Mouse (Mus musculus) erythroblast, adult 5-6 weeks (primary cell): ENCODE measurements around the gene Prkar1b. TPM values are rescaled to one million over a fixed set of nuclear protein-coding genes. Genes with fewer than 3 reads are reported as not detected.

ENCODE experiments used
- ATAC-seq: replicated peaks from 2 replicates; pipeline ENCODE4 v1.8.0; 2016; ENCODE audit warnings: moderate number of reproducible peaks, mild to moderate bottlenecking, moderate TSS enrichment, inconsistent platforms; ENCODE audit not compliant: poor library complexity, low FRiP score, severe bottlenecking
- total RNA-seq, 2 experiments: library from RNA; stranded (forward) in 1 of 2; stranded (reverse) in 1 of 2; fragments of 150-400 nt in 1 of 2; fragments of 200-764, 138-1000 nt in 1 of 2; gene quantifications; 2 replicates each; pipeline versions ENCODE4 v1.2.3 to v1.2.4; 2015 to 2017; ENCODE audit warnings: low replicate concordance in 2 of 2

The Prkar1b gene
- total RNA-seq, 2 experiments from 2014 or later: not detected

- no peak for ATAC-seq
These were observed 74.0 kb downstream of the Prkar1b start for GRCm38 (mm10) chr5:139075791-139076190.

DNA sequence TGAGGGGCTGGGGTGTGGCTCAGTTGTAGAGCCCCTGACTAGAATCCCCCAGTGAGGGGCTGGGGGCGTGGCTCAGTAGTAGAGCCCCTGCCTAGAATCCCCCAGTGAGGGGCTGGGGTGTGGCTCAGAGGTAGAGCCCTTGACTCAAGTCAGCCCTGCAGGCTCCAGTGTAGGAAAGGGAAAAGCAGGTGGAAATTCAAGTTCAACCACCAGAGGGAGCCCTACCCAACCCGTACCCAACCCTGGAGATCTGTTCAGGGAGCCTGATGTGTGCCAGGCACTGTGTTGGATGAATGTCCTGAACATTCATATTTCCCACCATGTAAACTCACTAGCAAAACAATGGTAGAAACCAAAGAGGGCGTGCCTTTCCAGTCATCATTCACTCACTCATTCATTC lies 74.7 kb downstream of the Prkar1b start:
- ATAC-seq: peak; percentile 73

DNA sequence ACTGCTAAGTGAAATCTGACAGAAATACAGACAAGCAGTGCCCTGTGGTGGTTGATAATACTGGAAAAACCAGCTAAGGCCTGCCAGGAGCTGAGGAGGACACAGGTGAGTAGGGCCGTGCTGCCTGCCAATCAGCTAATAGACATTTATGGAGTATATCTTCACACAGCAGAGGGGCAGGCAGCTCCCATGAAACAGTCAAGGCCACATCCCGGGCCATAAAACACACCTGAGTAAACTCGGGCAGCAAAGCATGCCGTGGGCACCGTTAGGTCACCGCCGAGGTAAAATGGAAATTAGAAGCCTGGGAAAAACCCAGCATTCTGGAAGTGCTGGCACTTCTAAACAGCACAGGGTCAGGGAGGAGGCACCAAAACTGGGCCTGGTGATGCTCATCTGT lies 75.8 kb downstream of the Prkar1b start:
- ATAC-seq: no peak

GRCm38 (mm10) chr5:139072866-139073265 lies 76.9 kb downstream of the Prkar1b start:
- no peak for ATAC-seq

- ATAC-seq: no peak
These were observed 82.8 kb downstream of the Prkar1b start for GRCm38 (mm10) chr5:139066861-139067614.

DNA sequence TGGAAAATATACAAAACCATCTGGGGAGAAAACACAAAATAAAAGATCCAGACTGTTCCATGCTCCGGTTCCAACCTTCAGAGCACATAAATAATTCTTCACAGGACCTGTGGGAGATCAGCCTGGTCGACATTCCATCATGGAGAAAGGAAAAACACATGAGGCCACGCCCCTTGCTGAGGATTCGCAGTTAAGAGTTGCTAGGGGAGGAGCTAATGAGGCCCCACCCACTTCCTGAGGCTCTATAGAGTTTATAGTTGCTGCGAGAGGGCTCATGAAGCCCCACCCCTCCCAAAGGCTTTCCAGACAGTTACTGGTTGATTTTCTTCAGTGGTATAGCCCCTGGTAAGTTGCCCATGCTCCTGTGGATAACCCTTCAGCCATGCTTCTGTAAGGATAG lies 85.2 kb downstream of the Prkar1b start:
- ATAC-seq: no peak

DNA sequence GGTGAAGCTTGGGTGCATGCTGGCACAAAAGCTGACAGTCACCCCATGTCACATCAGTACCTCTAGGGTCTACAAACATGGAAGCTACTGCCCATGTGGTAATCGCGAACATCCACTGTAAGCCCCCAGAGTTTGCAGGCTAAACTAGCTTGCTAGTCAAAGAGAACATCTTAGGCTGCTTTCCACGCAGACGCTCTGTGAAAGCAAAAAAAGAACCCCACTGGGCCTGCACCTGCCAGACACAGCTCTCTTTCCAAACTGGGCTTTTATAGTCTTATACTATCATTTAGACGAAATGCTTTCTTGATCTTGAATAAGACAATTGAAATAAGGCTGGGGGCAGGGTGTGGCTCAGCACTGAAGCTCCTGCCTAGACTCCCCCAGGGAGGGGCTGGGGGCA lies 88.1 kb downstream of the Prkar1b start:
- no peak for ATAC-seq

DNA sequence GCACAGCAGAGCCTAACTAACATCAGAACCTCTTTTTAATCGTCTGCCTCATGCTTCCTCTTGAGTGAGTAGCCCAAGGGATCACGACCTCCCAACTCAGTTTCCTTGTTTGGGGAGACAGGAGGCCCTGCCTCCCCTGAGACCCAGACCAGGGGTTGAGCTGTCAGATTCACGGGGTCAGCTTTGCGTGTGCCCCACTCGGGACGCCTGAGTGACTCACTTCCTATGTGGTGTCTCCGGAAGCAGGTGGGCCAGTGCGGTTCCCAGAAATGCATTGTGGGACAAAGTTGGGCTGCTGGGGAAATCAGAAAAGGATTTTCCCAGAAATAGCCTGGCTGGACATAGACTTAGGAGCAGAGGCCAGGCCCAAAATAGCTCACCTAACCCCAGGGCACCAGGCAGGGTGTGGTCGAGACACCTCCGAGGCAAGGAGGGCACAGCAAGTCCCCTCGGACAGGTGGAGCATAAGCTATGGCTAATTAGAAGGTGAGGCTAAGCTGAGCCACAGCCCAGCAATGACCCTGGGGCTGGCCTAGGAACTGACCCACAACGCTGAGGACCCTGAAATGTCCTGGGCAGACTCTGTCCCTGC lies 89.2 kb downstream of the Prkar1b start:
- no peak for ATAC-seq

DNA sequence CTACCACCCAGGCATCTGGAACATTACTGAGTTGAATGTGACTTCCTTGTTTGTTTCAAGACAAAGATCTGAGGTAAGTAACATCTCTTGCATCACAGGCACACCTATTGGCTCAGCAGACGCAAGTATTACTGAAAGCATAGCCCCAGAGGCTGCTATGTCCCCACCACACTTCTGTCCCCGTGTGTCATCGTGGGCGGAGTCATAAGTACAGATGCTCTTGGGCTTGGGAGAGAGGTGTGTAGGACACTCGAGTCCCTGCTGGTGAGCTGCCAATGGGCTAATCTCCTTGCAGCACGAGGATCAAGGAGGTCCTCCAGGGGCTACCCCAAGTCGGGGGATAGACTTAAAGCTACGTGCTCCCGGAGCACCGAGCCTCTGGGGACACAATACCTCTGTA lies 96.6 kb downstream of the Prkar1b start:
- no peak for ATAC-seq

DNA sequence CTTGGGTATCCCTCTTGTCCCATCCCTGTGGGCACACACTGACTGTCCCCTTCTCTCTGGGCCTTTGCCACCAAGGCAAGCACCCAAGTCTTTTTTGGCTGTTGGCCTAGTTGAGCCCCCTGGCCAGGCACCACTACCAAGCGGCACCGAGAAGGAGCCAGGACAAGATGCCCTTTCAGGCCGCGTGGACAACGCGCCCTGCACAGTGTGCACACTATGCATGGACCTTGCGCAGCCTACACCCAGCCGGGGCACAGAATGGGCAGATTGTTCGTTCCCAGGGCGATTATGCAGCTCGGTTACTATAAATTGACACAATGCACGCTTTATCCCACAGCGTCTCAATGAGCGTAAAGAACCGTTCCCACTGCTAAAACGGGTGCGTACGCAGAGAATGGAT lies 98.5 kb downstream of the Prkar1b start:
- no peak for ATAC-seq

- no peak for ATAC-seq
These were observed 100.4 kb downstream of the Prkar1b start for GRCm38 (mm10) chr5:139049367-139049766.

GRCm38 (mm10) chr5:139047171-139047570 lies 102.6 kb downstream of the Prkar1b start:
- ATAC-seq: no peak

GRCm38 (mm10) chr5:139046636-139047035 lies 103.2 kb downstream of the Prkar1b start:
- ATAC-seq: no peak

GRCm38 (mm10) chr5:139043546-139043945 lies 106.3 kb downstream of the Prkar1b start:
- no peak for ATAC-seq

- ATAC-seq: no peak
These were observed 107.5 kb downstream of the Prkar1b start for GRCm38 (mm10) chr5:139042299-139042698.

GRCm38 (mm10) chr5:139035171-139035570 lies 114.6 kb downstream of the Prkar1b start:
- no peak for ATAC-seq

DNA sequence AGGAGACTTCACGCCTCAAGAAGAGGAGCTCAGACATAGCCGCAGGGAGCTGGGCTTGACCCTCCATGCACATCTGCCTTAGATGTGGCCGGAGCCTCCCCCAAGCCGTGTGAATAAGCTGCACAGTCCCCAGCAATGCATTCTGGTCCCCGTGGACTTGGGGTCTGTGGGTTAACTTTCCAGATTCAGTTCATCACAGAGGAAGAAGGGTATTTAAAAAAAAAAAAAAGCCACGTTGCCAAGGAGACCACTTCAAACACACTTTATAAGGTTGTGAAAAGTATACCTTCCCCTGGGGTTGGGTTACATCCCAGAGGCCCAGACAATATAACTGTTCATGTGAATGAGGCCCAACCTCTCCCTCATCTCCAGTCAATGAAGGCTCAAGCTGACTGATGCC lies 115.1 kb downstream of the Prkar1b start:
- ATAC-seq: no peak

DNA sequence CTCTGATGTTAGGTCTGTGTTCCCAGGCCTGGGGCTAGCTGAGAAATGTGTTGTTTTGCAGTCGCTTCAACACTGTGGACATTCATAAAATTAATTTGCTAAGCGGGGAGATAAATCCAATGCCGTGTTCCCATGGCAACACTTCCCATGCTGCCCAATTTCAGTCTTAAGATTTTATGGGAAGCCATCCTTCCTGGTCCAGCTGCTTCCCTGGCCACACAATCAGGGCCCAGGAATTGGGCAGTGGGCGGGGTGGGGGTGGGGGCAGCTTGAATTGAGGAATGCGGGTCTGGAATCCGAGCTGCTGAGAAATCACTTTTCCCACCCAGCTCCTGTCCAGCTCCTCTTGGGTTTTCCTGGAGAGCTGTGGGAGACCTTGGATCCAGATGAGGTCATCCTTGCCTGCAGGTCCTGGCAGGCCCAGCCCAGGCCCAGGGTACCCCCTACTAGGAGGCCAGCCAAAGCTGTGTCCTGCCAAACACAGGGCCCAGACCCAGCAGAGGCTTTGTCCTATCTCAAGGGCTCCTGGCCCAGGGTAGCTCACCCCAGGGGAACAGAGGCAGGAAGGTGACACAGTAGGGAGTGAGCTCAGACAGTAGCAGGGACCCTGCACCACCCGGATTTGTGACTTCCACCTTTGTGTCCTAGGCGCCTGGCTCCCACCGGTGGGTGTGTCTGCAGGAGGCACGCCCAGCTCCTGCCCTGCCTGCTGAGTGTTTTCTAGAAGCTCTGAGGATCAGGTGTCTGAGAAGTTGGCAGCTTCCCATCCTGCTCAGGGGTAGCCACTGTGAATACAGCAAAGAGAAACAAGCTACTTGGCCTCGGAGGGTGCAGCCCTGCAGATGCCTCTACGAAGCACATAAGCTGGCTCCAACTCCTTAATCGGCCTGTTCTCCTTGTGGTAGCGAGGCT lies 116.1 kb downstream of the Prkar1b start:
- ATAC-seq: no peak

DNA sequence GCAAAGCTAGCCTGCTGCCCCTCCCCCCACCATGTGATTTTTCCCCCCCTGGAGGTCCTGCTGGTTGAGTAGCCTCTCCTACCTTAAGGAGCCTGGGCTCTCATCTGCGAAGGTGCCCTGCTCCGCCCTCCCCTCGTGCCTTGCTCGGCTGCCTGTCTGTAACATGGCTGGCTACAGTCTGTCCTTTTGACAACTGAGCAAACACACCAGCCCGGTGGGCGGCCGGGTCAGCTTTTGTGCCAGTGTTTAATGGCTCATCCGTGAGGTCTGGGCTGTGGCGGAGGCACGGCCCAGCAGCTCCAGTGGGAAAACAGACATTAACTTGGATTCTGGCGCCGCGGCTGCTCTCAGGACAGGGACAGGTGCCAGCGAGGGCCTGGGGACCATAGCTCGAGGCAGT lies 122.2 kb downstream of the Prkar1b start:
- no peak for ATAC-seq

DNA sequence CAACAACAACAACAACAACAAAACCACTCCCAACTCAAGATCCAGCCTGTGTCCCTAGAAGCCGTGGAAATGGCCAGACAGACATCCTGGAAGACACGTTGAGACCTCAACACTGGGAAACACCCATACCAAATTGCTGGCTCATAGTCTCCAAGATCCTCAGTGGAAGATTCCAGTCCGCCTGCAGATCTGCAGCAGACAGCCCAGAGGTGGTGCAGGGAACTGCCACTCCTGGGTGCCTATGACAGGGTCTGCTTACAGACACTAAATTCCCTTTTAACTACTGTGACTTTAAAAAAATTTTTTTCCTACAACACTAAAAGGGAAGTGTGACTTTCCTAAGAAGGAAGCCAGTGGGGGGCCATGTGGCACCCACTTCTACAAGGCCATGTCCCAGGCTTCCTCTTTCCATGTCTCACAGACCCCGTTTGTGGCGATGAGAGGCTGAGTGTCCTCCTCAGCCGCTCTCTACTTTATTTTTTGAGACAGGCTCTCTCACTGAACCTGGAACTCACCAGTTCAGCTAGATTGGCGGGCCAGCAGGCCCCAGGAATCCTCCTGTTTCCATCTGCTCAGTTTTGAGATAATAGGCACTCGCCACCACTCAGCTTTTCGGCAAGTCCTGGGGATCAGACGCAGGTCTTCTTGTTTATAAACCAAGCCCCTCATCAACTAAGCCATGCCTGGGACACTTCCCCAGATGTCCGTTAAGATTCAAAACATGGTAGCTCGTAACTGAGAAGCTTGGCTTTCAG lies 125.3 kb downstream of the Prkar1b start:
- no peak for ATAC-seq
